Mouse (Mus musculus) heart, adult 8-10 months (tissue): ENCODE data around the gene Polr2c. TPM values are rescaled to one million over a fixed set of nuclear protein-coding genes. Genes with fewer than 3 reads are reported as not detected.

Source experiments
- total RNA-seq, 4 experiments: library from RNA; stranded (reverse); gene quantifications; 2 replicates each; pipeline ENCODE4 v1.2.4; 2022

The Polr2c gene
- total RNA-seq, 4 experiments from 2014 or later = 65.4 to 71.4 (median 68.7) TPM

Other genes starting within 250 kb of the Polr2c start
- gene Arl2bp, start 190.8 kb upstream of the Polr2c start, total RNA-seq = 100 to 1,000 TPM in 2 of 4 experiments, 10 to 100 TPM in 2; 83.0 to 101 (median 92.4) TPM
- gene Pllp, start 161.2 kb upstream of the Polr2c start, total RNA-seq = under 1 TPM in 2 of 4 experiments, not detected in 2; 0.63 to 0.69 TPM
- not detected for gene Ccl22, start 111.9 kb upstream of the Polr2c start, total RNA-seq
- 1 to 10 TPM; 5.7 to 8.2 (median 7.2) TPM for gene Cx3cl1, start 85.4 kb upstream of the Polr2c start, total RNA-seq
- not detected for gene Ccl17, start 47.0 kb upstream of the Polr2c start, total RNA-seq
- 100 to 1,000 TPM; 675 to 794 (median 735) TPM for gene Coq9, start 19.1 kb upstream of the Polr2c start, total RNA-seq
- 10 to 100 TPM; 72.2 to 85.6 (median 78.5) TPM for gene Ciapin1, start 19.1 kb upstream of the Polr2c start, total RNA-seq
- 10 to 100 TPM in 3 of 4 experiments, 1 to 10 TPM in 1; 9.2 to 15.2 (median 14.8) TPM for gene Dok4, start 18.9 kb downstream of the Polr2c start, total RNA-seq
- 1 to 10 TPM; 3.0 to 5.7 (median 4.4) TPM for gene Ccdc102a, start 60.6 kb downstream of the Polr2c start, total RNA-seq
- under 1 TPM in 1 of 4 experiments, not detected in 3; 0.57 TPM for gene Adgrg5, start 66.2 kb downstream of the Polr2c start, total RNA-seq
- gene Adgrg1, start 117.3 kb downstream of the Polr2c start, total RNA-seq = 10 to 100 TPM; 41.3 to 63.6 (median 51.8) TPM
- gene Adgrg3, start 160.2 kb downstream of the Polr2c start, total RNA-seq = 1 to 10 TPM in 3 of 4 experiments, under 1 TPM in 1; 0.75 to 1.3 (median 1.2) TPM
- gene Drc7, start 197.7 kb downstream of the Polr2c start, total RNA-seq = not detected
- 1 to 10 TPM; 5.4 to 7.2 (median 7.1) TPM for gene Katnb1, start 223.7 kb downstream of the Polr2c start, total RNA-seq